Mouse (Mus musculus) brown adipose tissue, adult 24 weeks (tissue): Measurements from ENCODE around the gene Akap6. TPM values are rescaled to one million over a fixed set of nuclear protein-coding genes. Genes with fewer than 3 reads are reported as not detected.

ENCODE experiments used
- polyA plus RNA-seq: library from polyadenylated mRNA; stranded (reverse); fragments of >200 nt; gene quantifications from 2 replicates; pipeline ENCODE4 v1.2.4, GENCODE M21; 2012; ENCODE audit not compliant: missing spikeins, insufficient read depth, insufficient read length

Akap6 gene
- polyA plus RNA-seq, 1 experiment: 0.48 TPM

Other genes starting within 250 kb of the Akap6 start
- gene Arhgap5, start 195.4 kb upstream of the Akap6 start, polyA plus RNA-seq: 91.1 and 97.3 TPM in 2 replicates